Mouse (Mus musculus): ENCODE results near the gene Hdhd3.

The Hdhd3 gene

DNA sequence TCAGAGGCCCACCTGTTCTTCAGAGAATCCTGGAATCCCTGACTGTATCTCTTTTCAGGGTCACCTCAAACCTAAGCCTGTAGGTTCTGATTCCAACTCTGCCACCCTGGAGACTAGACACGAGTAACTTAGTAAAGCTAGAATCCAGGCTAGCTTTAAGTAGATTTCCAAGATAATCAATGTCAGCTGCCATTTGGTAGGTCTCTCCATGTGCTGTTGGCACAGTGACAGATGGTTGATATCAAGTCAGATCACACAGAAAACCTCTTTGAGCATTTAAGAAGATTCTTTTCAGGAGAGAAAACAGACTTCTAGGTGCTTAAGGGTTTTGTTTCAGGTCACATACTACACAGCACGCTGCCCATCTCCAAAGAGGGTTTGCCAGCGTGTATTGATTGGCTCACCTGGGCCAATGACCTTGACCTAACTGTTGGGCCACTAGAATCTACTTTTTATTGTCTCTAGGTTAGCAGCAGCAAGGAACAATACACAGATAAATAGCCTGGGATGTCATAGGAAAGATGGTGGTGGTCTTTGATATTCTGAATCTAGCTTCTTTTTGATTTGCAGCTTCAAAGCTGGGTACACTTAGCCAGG, at the start of gene Hdhd3:
TSS of gene Hdhd3 (minus strand) at position 94 of the 597 bp plus-strand sequence.
- no peak for DNase-seq (ENCODE audit: low read depth, low spot score)

DNA sequence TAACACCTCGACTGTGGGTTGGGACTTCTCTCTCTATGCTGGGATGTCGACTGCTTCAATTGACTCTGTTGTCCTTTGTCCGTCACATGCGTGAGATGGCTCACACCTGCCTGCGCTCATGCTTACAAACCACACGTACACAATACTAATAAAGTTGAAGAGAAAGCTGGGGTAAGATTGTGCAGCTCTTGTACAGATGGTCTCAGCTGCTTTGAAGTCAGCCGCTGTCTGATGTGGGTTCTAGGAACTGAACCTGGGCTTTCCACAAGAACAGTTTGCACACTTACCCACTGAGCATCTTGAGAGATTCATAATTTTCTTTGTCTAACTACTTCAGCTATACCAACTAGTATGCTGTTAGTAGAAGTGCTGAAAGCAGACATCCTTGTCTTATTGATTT, 48.7 kb upstream of the Hdhd3 start:
- no peak for DNase-seq (ENCODE audit: low read depth, low spot score)

DNA sequence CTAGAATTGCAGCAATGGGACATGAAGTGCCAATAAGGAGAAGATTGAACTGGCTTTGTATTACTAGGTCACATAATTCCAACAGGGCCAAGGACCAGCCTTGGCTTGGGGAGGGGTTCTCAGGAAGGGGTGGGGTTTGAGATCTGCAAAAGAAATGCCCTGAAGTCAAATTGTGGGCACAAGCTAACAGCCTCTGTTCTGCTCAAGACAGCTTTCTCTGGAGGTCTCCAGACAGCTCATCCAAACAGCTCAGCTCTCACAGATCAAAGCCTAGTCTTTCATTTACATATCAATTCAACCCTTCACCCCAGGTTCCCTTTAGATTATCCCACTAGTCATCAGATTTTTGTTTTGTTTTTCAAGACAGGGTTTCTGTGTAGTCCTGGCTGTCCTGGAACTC, 41.5 kb upstream of the Hdhd3 start:
- peak; percentile 63 for DNase-seq (ENCODE audit: low read depth, low spot score)

DNA sequence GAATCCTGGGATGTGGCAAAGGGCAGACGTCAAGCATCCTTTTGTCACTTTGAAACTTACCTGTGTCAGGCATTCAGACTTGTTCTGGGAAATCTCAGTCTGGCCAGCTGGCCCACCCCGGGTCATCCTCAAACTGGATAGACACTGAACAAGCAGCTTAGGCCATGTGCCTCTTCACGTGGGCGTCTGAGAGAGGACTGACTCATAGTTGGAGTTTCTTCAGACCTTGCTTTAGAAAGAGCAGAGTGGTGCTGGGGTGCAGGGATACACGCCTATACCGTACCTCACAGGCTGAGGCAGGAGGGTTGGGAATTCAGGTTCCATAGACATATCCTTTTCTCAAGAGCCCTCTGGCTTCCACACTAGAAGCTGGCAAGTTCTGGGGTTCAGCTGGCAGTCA, 40.5 kb upstream of the Hdhd3 start:
- no peak for DNase-seq (ENCODE audit: low read depth, low spot score)

DNA sequence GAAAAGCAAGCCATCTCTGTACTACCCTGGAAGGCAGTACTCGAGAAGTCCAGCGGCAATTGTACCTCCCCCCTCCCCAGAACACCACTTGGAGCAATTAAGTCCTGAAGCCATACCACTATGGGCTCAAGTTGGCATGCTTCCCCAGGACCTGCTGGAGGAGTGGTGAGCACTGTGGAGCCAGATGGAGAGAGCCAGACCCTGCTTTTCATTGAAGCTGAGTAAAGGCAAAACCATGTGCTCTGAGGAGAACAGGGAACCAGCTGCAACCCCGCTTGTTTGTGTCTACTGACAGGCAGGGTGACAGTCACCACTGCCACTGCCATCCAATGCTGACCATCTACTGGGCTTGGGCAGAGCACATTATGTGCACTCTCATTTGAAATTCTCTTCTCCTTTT, 38.5 kb upstream of the Hdhd3 start:
- DNase-seq (ENCODE audit: low read depth, low spot score): no peak

DNA sequence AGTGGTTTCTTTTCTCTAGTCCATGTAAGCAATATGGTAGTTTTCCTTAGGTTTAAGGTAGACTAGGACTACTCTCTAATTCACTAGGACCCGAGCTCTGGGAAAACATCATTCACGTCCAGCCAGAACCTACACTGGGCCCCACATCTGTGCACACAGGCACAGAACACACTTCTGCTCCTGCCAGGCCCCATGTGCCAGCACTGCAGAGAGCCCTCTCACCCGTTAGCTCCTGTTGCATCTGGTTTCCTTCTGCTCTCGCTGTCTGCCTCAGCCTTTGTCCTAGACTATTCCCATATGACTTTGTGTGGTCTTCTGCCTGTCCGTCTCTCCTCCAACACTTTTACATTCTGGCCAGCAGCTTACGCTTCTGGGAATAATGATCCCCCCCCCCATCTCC, 30.5 kb upstream of the Hdhd3 start:
- DNase-seq (ENCODE audit: low read depth, low spot score): no peak

DNA sequence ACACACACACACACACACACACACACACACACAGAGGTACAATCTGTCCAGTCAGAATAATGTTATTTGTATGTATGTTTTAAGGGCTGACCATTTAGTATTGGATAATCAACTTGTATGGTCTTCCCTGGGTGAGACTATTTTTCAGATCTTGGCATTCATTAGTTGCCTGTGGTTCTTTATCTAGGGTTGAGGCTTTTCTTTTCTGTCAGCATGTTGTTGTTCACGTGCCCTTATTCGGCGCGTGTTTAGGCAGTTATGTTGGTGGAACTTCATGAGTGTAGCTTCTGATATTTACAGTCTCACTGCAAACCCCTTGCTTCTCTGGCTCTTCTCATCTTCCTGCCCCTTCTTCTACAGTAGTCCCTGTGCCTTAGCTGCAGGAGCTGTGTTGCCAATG, 24.4 kb upstream of the Hdhd3 start:
- DNase-seq (ENCODE audit: low read depth, low spot score): no peak

DNA sequence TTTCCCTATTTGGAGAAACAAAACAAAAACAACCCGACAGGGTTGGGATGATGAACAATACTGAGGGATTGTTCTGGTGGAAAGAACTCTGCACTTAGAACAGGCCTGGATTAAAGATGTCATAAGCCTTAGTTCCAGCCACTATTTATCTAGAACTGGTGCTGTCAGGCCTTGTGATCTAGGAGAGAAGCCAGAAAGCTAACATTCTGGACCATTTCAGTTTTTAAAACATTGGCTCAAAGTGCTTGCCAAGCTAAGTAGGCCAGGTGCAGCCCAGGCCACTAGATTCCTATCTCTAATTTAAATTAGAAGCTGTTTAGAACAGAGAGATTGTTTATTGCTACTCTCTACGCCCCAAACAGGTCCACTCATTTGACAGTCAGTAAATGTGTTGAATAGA, 23.0 kb upstream of the Hdhd3 start:
- DNase-seq (ENCODE audit: low read depth, low spot score): no peak

DNA sequence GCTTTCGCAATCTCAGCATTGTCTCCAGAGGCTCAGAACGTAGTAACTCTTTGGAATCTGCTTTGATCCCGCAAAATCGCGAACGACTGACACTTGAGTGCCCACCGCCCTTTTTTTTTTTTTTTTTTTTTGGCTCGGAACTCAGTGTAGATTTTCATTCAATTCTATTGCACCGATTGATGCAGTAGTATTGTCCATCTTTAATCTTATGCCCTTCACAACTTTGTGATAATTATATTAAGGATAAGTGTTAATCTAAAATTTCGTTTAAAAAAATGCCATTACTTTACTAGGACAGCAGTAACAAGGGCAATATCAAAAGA, 22.2 kb upstream of the Hdhd3 start:
- no peak for DNase-seq (ENCODE audit: low read depth, low spot score)

DNA sequence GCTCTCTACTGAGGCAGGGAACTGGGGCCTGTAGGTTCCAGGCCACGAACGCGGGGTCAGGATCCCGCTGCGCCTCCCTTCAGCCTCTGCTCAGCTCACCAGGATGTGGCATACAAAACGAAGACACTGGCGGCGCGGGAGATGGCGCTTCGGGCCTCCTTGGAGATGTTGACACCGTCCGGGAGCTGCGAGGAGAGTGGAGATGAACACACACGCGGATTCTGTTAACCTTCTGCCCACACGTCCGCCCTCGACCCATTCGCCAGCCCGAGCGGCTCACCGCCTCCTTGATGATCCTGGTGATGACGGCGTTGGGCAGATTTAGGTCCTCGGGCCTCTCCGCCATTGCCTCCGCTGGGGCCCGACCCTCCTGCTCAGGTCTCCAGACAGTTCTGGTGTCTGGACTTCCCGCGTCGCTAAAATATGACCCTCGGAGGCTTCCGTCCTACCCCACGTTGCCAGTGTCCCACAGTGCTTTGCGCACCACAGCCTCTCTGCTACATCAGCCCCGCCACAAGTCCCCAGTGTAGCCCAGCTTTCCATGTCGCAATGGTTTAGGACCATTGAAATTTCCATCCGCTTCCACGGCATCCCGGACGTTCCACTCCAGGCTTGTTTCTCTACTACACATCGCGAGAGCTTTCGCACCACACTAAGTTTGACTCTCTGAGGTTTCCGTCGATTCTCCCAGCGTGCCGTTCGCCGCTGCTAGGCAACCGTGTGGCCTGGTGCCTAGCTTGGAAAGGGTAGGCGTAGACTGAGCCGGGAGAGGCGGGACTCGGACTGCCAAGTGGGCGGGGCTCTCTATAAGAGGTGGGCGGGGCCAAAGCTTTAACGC, 21.6 kb upstream of the Hdhd3 start, which contains the start of the genes Pole3 and 4933430I17Rik:
TSS of gene Pole3 (minus strand) at position 418 of the 838 bp plus-strand sequence.
TSS of gene 4933430I17Rik (plus strand) at position 719 of the 838 bp plus-strand sequence.
- peak; percentile 99 for DNase-seq (ENCODE audit: low read depth, low spot score)

DNA sequence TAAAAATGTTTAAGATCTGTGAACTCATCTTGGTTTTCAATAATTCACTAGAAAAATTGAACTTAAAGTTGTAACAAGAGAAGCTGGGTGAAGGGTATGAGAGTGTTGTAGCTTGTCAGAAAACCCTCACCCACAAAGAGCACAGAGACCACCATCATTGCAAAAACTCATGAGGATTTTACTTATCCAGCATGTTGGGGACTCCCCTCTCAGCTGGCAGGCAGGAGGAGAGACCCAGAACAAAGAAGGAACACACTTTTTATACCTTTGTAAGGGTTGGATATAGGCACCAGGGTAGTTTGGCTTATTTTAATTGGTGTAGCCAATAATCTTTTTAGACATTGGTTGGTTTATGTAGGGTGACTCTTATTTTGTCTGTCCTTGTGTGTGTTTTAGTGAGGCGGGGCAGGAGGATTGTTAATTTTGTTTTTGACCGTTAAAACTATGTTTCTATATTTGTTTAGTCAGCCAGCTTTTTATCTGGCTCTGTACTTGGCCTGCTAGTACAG, 17.7 kb upstream of the Hdhd3 start:
- DNase-seq (ENCODE audit: low read depth, low spot score): no peak

DNA sequence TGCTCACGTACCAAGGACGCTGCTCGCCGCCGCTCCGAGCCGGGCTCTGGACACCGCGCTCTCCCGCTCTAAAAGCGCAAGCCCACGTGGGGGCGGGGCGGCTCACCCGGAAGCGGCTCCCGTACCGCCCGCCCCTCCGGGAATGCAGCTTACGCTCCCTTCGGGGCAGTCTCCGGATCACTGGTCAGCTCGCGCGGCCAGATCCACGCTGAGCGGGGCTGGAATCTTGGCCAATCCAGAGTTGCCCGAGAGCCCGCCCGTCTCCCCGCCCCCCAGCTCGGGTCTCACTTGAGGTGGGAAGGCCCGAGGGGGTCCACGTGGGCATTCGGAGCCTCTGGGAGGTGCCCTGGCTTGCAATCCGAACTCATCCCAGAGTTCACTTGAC, 16.6 kb upstream of the Hdhd3 start, which contains the start of gene Alad:
TSS of gene Alad (minus strand) at position 70 of the 385 bp plus-strand sequence.
- peak; percentile 88 for DNase-seq (ENCODE audit: low read depth, low spot score)

DNA sequence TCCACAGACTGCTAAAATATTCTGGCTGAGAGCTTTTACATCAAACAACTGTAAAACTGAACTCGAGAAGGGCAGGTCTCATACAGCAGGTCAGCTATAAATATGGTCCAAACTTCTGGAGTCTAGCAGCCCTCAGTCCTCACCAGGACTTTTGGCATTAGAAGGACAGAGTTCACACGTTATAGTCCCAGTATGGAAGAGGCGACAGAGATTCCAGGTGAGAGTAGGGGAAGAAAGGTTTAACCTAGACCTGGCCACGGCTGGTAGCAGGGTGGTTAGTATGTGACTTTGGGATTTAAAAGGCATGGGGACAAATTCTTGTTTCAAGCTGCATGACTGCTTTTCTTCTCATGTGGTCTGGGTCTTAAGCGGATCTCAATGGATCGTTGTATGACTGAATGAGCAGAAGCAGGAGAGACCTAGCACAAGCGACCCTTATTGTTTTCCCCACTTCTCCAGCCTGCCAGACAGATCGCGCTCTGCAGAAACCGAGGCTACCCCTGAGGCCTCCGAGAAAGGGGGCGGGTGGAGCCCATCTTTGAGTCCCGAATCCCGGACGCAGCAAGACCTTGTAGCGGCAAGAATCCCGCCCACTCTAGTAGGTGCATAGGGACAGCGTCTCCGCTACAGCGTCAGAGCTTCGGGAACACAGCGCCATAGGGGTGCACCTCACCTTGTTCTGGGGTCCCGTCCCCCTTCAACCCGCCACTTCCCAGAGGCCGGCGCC, 16.0 kb upstream of the Hdhd3 start:
- DNase-seq (ENCODE audit: low read depth, low spot score): peak; percentile 74

DNA sequence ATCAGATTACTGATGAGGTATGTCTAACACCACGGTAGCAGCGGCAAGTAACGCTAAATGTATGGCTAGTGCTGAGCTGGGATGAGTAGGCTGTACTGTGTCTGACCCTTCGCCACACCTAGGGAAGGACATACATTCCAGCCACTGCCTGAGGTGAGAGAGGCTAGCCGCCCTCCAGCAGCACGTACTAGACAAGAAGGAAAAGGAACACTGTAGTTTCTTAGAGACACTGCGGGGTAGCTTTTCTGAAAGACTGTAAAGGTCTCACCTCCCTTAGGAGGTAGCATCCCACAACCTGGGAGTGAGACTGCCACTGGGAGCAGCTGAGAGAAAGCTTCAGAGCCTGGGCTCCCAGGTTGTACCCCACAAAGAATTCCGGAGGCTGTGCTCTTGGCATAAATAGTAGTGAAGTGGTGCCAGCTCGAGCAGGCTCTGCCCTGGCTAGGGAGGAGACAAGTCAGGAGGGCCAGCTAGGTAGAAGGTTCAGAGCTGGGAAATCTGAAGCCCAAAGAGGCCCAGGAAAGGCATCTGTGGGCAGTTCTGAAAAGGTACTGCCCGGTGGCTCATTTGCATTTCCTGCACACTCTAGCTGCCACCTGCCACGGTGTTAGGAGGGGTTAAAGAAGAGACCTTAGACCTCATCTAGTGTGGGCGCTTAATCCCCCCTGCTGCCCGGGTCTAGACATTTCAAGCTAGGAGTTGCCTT, 15.3 kb upstream of the Hdhd3 start:
- no peak for DNase-seq (ENCODE audit: low read depth, low spot score)

DNA sequence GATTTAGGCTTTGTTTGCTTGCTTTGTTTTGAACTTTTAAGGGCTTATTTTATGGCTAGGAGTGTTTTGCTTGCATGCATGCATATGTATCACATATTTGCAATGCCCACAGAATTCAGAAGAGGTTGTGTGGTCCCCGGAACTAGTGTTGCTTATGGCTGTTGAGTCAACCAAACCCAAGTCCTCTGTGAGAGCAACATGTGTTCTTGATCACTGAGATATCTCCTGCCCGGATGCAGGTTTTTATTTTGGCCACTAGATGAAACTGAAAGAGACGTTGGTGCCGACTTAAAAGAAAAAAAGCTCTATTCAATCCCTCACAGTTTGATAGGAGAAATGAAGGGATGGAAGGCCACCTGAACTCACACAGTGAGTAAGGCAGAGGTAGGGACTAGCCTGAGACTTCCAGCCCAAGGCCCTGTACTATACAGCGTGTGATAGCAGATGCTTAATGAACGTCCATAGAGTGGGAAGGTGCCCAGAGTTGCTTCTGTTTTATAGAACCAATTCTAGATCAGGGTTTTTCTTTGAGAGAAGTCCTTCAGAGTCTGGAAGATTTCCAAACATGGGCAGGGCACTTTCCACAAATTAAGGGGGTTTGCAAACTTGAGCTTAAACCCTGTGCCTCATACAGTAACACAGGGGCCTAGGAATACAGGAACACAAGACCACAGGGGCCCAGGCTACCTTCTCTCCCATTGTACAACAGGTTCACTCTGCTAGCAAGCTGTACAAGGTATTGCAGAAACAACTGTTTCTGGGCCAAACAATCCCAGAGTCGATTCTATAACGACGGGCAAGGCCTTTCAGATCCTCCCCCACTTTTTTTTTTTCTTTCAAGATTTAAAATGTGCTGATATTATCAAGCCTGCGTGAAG, 14.5 kb upstream of the Hdhd3 start:
- DNase-seq (ENCODE audit: low read depth, low spot score): no peak

DNA sequence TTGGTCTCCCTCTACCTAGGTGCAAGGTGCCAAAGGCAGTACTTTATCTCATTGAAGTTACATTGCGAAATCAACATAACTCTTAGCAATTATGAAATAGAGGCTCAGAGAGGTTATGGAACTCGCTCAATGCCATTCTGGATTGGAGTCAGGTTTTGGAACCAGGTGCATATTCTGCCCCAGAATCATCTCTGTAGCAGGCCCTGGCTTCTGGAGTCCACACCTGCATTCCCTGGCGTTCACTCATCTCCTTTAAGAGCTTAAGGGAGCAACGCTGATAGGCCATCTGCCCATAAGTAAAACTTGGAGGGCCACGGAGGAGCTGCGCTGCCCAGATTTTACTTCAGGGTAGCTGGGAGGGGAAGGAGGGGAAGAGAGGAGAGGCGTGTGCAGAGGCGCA, 13.8 kb upstream of the Hdhd3 start:
- DNase-seq (ENCODE audit: low read depth, low spot score): no peak

DNA sequence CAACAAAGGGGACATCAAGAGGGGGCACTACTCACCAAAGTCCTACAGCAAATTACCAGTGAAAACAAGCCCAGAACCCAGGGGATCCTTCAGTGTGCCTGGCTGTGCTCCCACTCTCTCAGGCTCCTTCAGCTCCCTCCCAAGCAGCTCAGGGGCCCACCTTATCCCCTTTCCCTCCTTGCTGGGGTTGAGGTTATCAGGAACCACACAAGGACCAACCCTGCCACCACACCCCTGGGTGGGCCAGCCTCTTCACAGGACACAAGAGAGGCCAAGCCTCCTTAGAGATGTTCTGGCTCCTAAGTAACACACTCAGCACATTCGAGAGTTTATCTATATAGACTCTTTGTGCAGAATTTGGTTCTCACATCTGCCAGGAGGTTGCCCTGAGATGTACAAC, 13.3 kb upstream of the Hdhd3 start:
- DNase-seq (ENCODE audit: low read depth, low spot score): no peak

DNA sequence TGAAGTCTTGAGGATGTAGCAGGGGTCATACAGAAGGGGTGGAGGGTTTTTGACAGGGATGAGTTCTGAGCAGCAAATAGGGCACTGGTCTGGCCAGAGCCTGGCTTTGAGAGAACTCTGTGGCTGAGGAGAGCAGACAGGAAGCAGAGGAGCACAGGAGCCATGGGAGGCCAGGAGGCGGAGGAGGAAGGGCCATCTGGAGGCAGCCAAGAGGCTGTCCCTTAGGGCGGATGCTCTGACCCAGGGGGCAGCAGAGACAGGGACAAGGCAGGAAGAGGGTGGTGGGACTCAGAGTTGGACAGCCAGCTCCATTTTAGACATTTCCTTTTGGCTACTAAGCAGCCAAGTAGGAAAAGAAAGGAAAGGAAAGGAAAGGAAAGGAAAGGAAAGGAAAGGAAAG, 12.8 kb upstream of the Hdhd3 start:
- no peak for DNase-seq (ENCODE audit: low read depth, low spot score)

DNA sequence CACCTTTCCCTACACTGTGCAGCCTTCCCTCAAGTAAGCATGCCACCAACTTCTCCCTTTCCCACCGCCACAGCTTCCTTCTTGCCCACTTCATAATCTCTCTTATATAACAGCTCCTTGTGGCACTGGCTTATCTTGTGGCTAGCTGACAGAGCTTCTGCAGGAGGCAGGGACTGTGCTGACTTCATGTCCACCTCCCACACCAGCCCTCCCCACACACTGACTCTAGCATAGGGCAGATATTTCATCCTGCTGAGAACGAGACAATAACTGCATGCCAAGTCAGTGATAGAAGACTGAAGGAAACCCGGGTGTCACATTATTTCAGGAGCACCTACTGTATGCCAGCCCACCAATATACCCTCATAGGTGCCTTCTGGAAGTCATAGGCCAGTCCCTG, 12.2 kb upstream of the Hdhd3 start:
- no peak for DNase-seq (ENCODE audit: low read depth, low spot score)

DNA sequence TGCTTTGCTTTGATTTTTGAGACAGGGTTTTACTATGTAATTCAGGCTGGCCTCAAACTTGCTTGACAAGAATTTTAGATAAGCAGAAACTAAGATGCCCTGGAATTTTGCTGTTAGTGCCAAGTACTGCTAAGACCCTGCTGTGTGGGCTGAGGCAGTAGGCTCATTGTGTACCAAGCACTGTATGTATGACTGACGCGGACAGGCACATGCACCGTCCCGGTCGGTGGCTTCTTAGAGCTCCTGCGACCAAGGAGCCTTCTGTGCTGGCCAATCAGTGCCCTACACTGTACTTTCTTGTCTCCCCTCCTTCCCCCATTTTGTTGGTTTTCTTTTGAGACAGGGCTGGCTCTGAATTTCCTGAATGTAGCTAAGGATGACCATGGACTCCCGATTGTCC, 11.7 kb upstream of the Hdhd3 start:
- DNase-seq (ENCODE audit: low read depth, low spot score): no peak

DNA sequence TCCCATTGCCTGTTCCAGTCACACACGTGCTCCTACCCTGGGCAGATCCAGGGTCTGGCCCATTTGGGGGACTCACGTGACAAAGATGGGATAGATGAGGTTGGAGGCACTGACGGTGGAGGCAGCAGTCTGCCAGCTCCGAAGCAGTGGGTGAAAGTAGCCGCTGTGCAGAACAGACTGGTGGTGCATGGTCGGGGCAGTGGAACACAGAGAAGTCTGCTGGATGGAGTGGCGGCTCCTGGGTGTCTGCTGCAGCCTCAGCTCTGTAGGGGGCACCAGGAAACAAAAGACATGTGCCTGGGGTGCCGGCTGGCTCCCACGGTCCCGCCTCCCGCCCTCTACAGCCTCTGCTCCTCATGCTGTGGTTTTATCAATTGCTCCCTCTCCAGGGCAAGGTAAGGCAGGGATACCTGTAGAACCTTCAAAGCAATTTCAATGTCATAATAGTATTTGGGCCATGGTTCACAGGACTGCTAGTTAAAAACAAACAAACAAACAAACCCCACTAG, 10.8 kb upstream of the Hdhd3 start:
- peak; percentile 55 for DNase-seq (ENCODE audit: low read depth, low spot score)
